In genomic region chr1:45290037-45290436, GRCm38 (mm10) we compare ENCODE assay signal across 18 mouse cellular contexts. TPM values are rescaled to one million over a fixed set of nuclear protein-coding genes. Genes with fewer than 3 reads are reported as not detected.
A peak's percentile ranks its signal among the peaks of the same experiment; 100 is the strongest.
DNase-seq lines count a peak whose midpoint lies in the region; ATAC-seq and TF ChIP-seq lines count a peak whose summit lies in the region.
"Had no signal": no experiment of that assay in that cellular context is flagged by ENCODE, and none has a peak within 500 bp of the region (broad histone marks: within the 10 kb centered on the region; RNA-seq: fewer than 3 reads in every experiment).

No protein-coding gene starts in this region.

- H3K27me3 ChIP-seq in limb, embryonic 14.5 days (ENCODE audit: control insufficient read depth, insufficient read depth, low read length), result no peaks in the 10 kb centered on the region
- H3K27me3 ChIP-seq in limb, embryonic 10.5 days (ENCODE audit: low read depth, poor library complexity, severe bottlenecking), result no peaks in the 10 kb centered on the region
- H3K27me3 ChIP-seq: forebrain, embryonic 15.5 days; midbrain, embryonic 13.5 days had no signal

- no peak for TF ChIP-seq POLR2A in limb, embryonic 14.5 days (IDR thresholded peaks at IDR 0.05; ENCODE audit: borderline replicate concordance, extremely low read depth, insufficient read depth, insufficient read length)

- H3K4me1 ChIP-seq in limb, embryonic 14.5 days (ENCODE audit: control insufficient read depth, insufficient read depth, low read length), result no peaks in the 10 kb centered on the region
- H3K4me1 ChIP-seq in limb, embryonic 10.5 days, result no peaks in the 10 kb centered on the region
- no peaks in the 10 kb centered on the region for H3K4me1 ChIP-seq in ES-E14 (ENCODE audit: control insufficient read depth in 2 of 2, insufficient read depth in 2 of 2, low read length in 2 of 2, poor library complexity in 1 of 2)
- H3K4me1 ChIP-seq: forebrain, embryonic 15.5 days; hindbrain, embryonic 10.5 days; midbrain, embryonic 13.5 days had no signal

- no peak overlapping the region for H3K27ac ChIP-seq in limb, embryonic 14.5 days (replicated peaks; ENCODE audit: low read depth, low read length)
- H3K27ac ChIP-seq in limb, embryonic 10.5 days, result no peak overlapping the region
- H3K27ac ChIP-seq in ES-E14 (ENCODE audit: insufficient read depth, low read depth, low read length, poor library complexity, severe bottlenecking), result no peak overlapping the region
- H3K27ac ChIP-seq: forebrain, embryonic 15.5 days; hindbrain, embryonic 10.5 days; midbrain, embryonic 13.5 days had no signal

- 59% methylated on average over 4 of the region's 4 CpGs for WGBS in limb, embryonic 14.5 days
- 89% methylated on average over 4 of the region's 4 CpGs for WGBS in limb, embryonic 10.5 days

- DNase-seq in gastrocnemius, adult 18-20 months (ENCODE audit: low spot score), result peak; percentile 44
- no peak for DNase-seq in gastrocnemius, postnatal 14 days
- peak; percentile 50 for DNase-seq in limb, embryonic 14.5 days (ENCODE audit: low spot score)
- no peak for DNase-seq in limb, embryonic 10.5 days (ENCODE audit: low spot score)
- no peak for DNase-seq in ES-E14 (ENCODE audit: low read depth, low spot score)
- peak; percentile 21 for DNase-seq in lung, postnatal 36 days
- no peak for DNase-seq in embryo, embryonic 10.5 days (ENCODE audit: low spot score)
- DNase-seq in right cerebral cortex, adult 18-20 months, result no peak
- DNase-seq: adrenal gland, adult 8-10 months; cerebellum, adult 11 months; cerebellum, postnatal 14 days; kidney, postnatal 4 days; layer of hippocampus, postnatal 36 days; retina, postnatal 1 day had no signal

- H3K4me3 ChIP-seq in limb, embryonic 14.5 days (replicated peaks; ENCODE audit: low read length), result no peak overlapping the region
- no peak overlapping the region for H3K4me3 ChIP-seq in limb, embryonic 10.5 days
- H3K4me3 ChIP-seq in ES-E14 (ENCODE audit: insufficient read depth in 1 of 2, low read depth in 1 of 2, low read length in 2 of 2, poor library complexity in 1 of 2, severe bottlenecking in 1 of 2), result no peak overlapping the region
- H3K4me3 ChIP-seq: erythroblast, embryonic 14.5 days; forebrain, embryonic 15.5 days; hindbrain, embryonic 10.5 days; midbrain, embryonic 13.5 days had no signal

- no peaks in the 10 kb centered on the region for H3K36me3 ChIP-seq in limb, embryonic 14.5 days (ENCODE audit: control insufficient read depth, insufficient read depth, low read length)
- H3K36me3 ChIP-seq in limb, embryonic 10.5 days, result no peaks in the 10 kb centered on the region
- no peaks in the 10 kb centered on the region for H3K36me3 ChIP-seq in ES-E14 (ENCODE audit: control insufficient read depth, insufficient read depth, low read length, poor library complexity, severe bottlenecking)
- H3K36me3 ChIP-seq: forebrain, embryonic 15.5 days; hindbrain, embryonic 10.5 days; midbrain, embryonic 13.5 days had no signal

- no peak overlapping the region for H3K4me2 ChIP-seq in limb, embryonic 14.5 days (replicated peaks; ENCODE audit: low read depth, low read length, severe bottlenecking)
- H3K4me2 ChIP-seq: forebrain, embryonic 15.5 days; midbrain, embryonic 13.5 days had no signal

- in situ Hi-C loops in ES-E14 (cut with MboI; ENCODE audit: low sequenced_read_pairs in 2 of 2, unreplicated experiment in 2 of 2), result no loop called here

- ATAC-seq in limb, embryonic 14.5 days (ENCODE audit: low FRiP score, low read depth), result no peak
- ATAC-seq: forebrain, embryonic 15.5 days; midbrain, embryonic 13.5 days had no signal

- no peaks in the 10 kb centered on the region for H3K9me3 ChIP-seq in limb, embryonic 14.5 days (ENCODE audit: control insufficient read depth, low read length)
- no peaks in the 10 kb centered on the region for H3K9me3 ChIP-seq in limb, embryonic 10.5 days (replicated peaks)
- no peaks in the 10 kb centered on the region for H3K9me3 ChIP-seq in ES-E14 (ENCODE audit: control insufficient read depth, insufficient read depth, low read depth, low read length)
- H3K9me3 ChIP-seq: forebrain, embryonic 15.5 days; hindbrain, embryonic 10.5 days; midbrain, embryonic 13.5 days had no signal

- intact Hi-C loops in gastrocnemius, postnatal 14 days (cut with DNase I; ENCODE audit: low total_unique reads), result no loop called here

- no peak overlapping the region for H3K9ac ChIP-seq in limb, embryonic 14.5 days (ENCODE audit: low read depth, low read length, severe bottlenecking)
- no peak overlapping the region for H3K9ac ChIP-seq in ES-E14 (ENCODE audit: insufficient read depth, low read depth, low read length, poor library complexity, severe bottlenecking)
- H3K9ac ChIP-seq: forebrain, embryonic 15.5 days; midbrain, embryonic 13.5 days had no signal

TF ChIP-seq in ES-E14, 5 proteins besides CTCF, POLR2A, EP300 and RAD21:
- TF ChIP-seq HCFC1 (IDR thresholded peaks at IDR 0.05; ENCODE audit: borderline replicate concordance, insufficient read depth, low read length) (no peak), MAFK (IDR thresholded peaks at IDR 0.05; ENCODE audit: insufficient read depth, low read depth, low read length) (peak; percentile 53; the same call in 1 of the 2 replicates), ZC3H11A (IDR thresholded peaks at IDR 0.05; ENCODE audit: borderline replicate concordance, low read depth, low read length) (no peak)

RNA-seq across cellular contexts. Expression of gene Col3a1, which starts 21.3 kb away (rescaled TPM):
- 10 to 100 TPM; 72.3 to 85.2 TPM for total RNA-seq in gastrocnemius, adult 18-20 months (2021)
- 1,000 to 10,000 TPM; 1,615 to 2,328 TPM for total RNA-seq in gastrocnemius, postnatal 14 days (2021)
- polyA plus RNA-seq in limb, embryonic 14.5 days (2012; rRNA removed), result 1,105 and 1,514 TPM in 2 replicates
- polyA plus RNA-seq in limb, embryonic 14.5 days (2014; fragmentation: Nextera tagmentation; extraction: Ambion mirVana), result 2,620 and 2,998 TPM in 2 replicates
- polyA plus RNA-seq in limb, embryonic 10.5 days (2016; fragmentation: Nextera tagmentation; extraction: Ambion mirVana), result 348 and 463 TPM in 2 replicates
- total RNA-seq in ES-E14 (2012; rRNA removed), result 6.3 and 46.2 TPM in 2 replicates

Comparison
In these comparisons a context has a peak if more than half of its experiments do, and no peak if none do; other contexts are left out.
1. DNase-seq: peak in gastrocnemius, adult 18-20 months (single experiment), limb, embryonic 14.5 days (single experiment) and lung, postnatal 36 days (single experiment); none in gastrocnemius, postnatal 14 days (single experiment), limb, embryonic 10.5 days (single experiment), ES-E14 (single experiment), embryo, embryonic 10.5 days (single experiment) and right cerebral cortex, adult 18-20 months (single experiment).
2. RNA of gene Col3a1, which starts 21.3 kb away (total RNA-seq): 1,615 to 2,328 TPM in gastrocnemius, postnatal 14 days; 72.3 to 85.2 TPM in gastrocnemius, adult 18-20 months and 6.3 to 46.2 TPM in ES-E14; every median in the first group is over 10 times any median in the second.